Mouse (Mus musculus) B cell, adult 2 months (primary cell): ENCODE measurements around the gene Clic1.
A peak's percentile ranks its signal among the peaks of the same experiment; 100 is the strongest.

Experiments used
- DNase-seq, 2 experiments: peaks; one replicate each; pipeline ENCODE4 v3.0.0; 2022

Clic1 gene

DNA sequence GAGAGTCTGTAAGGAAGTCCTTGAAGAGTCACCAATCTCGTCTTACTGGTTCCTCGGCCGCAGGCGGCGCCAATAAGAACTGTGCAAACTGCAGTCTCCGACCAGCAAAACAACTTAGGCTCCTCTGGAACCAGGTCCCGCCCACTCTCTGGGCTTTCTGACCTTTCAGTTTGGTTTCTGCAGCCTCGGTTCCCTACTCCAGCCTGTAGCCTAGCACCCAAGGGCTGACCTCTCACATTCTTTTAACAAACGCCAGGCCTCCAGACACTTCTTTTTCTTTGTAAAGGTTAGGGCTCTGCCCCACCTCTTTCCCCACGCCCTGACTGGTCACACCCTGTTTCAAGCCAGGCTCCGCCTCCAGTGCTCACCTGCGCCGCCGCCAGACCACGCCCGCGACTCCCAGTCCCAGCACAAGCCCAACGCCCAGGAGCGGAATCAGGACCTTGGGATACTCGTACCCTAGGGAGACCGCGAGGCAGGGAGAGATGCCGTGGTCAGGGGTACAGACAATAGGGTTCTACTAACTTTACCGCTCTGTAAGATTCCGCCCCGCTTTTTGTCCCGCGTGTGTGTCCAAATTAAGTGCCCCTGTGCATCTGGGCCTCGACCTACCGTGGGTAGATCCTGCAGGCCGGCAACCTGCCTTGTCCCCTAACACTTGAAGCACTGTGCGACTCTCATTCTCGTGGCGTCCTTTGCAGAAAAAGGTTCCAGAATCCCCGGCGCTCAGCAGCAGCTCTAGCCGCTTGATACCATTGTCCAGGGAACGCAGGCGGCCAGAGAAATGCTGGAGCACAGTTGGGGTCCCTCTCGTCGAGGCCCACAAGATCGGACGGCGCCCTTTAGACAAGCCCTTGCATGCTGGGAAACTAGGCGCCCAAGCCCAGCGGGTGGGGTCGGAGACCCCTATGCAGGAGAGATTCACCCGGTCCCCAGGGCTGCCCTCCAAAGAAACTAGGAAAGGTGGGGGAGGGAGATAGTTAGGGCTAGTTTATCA lies 15.5 kb downstream of the Clic1 start, which contains the start of gene Ly6g6c:
Ly6g6c (plus strand) TSS at position 438 of the 997 bp plus-strand sequence.
- peak; percentile 35 to 38 for DNase-seq

DNA sequence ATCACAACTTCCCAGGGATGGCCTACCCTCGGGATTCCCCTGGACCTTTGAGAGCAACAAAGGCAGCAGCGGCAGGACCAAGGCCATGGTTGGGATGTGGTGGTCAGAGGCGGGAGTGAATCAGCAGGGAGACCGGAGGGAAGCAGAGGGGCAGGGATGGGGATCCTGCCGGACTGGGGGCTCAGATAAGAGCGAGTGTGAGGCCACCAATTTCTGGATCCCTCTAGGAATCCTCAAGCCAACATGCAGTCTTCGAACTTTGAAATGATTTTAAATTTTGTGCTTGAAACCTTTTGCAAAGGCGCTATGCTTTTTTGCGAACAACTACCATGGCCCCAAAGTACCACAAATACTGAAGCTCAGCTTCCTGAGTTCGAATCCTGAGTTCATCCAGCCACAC lies 16.3 kb downstream of the Clic1 start, which contains the start of gene Mpig6b:
Mpig6b (minus strand) TSS at position 101 of the 400 bp plus-strand sequence.
- no peak for DNase-seq

DNA sequence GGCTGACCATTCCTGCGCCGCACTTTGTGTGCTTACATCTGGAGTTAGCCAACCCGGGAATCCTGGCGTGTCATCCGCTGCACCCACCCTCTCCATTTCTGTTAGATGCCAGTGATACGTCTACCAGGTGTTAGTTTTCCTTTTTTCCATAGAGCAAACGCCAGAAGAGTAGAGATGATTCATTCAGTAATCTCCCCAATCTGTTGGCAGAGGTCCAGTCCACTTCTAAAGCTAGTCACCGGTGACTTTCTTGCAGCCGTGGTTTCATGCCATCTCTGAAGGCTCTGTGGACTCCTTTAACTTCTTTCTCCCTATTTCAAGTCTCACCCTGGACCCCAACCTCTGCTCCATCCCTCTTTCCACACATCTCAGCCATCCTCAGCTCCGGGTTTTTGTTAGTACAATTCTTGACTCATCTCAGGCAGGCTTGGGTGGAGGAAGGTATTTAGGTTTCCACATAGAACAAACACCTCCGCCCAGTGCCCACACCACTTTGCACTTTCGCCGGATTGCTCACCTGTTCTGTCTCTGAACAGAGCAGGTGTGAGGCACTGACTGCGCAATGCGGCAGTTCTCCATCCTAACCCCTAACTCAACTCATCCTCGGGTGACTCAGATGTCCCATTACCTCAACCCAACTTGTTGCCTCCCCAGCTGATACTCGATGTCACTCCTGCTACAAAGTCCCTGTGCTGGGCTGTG lies 18.6 kb downstream of the Clic1 start:
- DNase-seq, result no peak

DNA sequence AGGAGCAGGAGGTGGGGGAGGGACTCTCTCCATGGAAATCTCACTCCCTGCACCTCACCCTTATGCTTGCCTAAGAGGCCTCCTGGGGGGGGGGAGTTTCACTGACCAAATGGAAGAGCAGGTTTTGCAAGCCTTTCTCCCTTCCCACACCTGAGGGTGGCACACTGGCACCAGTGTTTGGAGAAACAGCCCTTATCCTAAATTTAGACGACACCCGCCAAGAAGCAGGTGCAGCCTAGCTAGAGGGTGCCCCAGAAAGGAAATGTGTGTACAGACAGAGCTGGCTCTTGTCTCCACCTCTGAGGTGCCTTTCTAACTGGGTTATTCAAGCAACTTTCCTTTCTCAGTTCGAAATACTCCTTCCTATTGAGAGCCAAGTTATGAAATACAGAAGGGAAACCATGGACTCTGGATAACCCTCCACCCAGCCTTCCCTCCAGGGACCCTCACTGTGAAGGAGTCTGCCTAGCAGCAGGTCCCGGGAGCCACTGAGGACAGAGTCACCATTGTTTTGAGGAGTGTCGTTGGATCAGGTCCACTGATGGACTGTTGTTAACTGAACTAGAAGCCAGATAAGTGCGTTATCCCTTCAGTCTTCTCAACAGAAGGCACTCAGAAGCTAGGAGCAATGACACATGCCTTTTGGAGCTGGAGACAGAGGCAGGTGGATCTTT lies 20.9 kb downstream of the Clic1 start:
- no peak for DNase-seq

DNA sequence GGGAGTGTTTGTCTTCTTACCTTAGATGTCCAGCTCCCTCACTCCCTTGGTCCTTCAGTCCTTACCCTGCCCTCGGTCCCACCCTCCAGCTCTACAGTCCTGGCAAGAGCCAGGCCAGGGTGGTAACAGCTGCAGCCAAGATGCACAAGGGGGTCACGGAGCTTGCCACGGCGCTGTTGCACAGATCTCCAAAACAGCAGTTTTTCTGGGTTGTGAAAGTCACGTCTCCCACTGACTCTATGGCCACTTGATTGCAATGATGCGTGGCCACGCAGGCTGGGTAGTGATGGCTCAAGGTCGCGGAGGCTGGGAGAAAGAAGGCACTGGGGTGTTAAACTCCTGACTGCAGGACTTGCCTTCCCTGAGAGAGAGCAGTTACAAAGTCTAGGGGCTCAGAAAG lies 21.7 kb downstream of the Clic1 start:
- DNase-seq, result no peak

DNA sequence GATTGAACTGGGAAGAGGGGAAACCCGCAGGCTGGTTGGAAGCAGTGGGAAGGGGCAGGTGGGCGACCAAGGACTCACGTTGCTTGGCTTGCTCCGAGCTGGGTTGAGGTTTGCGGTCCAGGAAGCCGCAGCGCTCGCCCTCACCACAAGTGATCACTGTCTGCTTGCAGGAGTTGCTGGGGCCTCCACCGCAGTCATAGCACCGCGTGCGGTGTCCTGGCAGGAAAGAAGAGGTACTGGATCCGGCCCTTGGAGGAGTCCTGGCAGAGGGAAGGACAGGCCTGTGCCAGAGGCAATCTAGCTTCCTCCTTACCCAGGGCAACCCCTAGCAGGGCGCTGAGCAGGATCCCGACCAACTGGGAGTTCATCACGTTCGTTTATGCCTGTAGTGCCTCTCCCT lies 24.3 kb downstream of the Clic1 start:
- DNase-seq, result no peak

DNA sequence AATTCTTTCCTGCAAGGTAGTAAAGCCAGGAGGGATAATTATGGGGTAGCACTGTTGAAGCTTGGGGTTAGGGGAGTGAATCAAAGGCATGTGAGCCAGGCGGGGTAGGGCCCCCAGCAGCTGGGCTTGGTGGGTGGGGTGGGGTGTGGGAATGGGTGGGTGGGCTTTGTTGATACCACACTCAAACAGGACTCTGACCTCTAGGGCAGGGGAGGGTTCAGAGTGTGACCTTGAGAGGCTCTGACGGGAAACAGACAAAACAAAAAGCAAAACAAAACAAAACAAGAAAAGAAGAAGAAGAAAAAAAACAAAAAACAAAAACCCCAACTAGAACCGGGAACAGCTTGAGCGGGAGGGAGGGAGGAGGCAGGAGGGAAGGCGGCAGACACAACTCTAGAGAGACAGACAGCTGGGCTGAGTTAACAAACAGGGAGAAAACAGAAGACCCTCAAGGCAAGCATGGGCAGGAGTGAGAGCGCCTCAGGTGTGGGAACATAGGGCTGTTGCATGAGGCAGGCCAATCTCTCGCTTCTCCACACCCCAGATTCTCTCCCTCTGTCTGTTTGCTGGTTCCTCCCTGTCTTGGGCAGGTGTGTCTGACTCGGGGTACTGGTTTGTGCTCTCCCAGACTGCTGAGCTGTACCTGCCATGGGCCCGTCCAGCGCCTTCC lies 26.9 kb downstream of the Clic1 start, which contains the start of gene Ly6g6e:
Ly6g6e (plus strand) TSS at position 396 of the 670 bp plus-strand sequence.
- no peak for DNase-seq

DNA sequence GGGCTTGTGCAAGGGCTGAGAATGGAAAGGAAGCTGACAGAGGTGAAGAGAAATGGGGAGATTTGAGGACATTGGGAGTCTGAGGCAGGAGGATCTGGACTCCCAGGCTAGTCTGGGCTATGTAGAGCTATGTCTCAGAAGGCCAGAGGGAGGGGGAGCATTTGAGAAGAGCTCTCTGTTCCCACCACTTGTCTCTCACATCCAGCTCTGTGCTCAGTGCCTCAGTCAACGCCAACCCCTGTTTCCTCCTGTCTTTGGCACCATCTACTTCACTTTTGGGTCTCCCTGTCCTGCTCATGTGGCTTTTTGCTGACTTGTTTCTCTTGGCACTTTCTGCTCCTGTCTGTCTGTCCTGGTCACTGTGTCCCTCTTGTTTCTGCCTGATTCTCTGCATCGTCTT lies 27.5 kb downstream of the Clic1 start:
- no peak for DNase-seq

DNA sequence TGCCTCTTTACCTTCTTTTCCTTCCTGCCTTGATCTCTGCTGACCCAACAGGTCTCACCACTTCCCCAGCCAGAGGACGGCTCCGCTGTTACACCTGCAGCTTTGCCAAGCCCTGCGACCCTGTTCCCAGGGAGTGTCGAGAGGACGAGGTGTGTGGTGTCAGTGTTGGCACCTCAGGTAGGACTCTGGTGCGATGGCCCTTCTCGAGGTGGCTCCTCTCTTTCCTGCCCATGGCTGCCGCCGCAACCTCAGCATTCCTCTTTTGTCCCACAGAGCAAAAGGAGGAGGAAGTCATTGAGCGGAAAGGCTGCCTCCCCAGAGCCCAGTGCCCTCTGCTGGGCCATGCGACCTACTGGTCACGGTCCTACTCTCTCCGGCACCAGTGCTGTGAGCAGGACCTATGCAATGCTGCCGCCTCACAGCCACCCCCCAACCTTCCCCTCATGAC lies 28.0 kb downstream of the Clic1 start, which contains the start of gene Ly6g6d:
Ly6g6d (minus strand) TSS at position 280 of the 448 bp plus-strand sequence.
- DNase-seq, result peak in 1 of 2 experiments; percentile 19

DNA sequence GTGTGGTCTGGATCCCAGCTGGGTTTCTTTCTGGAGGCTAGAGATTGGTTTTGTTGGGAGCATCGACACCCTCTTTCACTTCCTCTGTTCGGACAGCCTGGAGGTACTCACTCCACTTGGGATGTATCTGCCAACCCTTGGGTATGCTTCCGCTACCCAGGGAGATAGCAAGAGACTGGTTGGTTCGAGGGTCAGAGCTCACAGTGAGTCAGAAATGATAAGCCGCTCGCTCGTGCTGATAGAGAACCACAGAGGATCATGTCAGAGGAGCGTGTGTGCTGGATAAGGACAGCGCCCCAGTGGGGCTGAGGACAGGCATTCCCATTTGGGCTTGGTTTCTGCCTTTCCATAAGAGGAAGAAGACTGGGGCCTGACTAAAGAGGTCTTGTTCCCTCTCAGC lies 30.0 kb downstream of the Clic1 start:
- no peak for DNase-seq

DNA sequence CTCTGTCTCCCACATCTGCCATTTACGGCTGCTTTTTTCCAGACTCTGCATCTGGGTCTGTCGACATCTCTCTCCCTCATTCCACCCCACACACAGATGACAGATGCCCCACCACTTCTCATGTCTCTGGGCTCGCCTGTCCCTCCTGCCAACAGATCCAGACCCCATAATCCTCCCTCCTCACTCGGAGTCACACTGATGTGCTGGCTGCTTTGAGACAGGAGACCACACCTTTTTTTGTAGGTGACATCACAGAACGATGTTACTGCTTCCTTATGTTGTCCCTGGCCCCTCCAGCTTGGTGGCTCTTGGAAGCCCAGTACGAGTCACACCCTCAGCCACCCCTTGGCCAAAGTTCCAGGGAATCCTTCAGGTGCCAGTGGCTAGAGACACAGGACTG lies 30.5 kb downstream of the Clic1 start:
- no peak for DNase-seq

DNA sequence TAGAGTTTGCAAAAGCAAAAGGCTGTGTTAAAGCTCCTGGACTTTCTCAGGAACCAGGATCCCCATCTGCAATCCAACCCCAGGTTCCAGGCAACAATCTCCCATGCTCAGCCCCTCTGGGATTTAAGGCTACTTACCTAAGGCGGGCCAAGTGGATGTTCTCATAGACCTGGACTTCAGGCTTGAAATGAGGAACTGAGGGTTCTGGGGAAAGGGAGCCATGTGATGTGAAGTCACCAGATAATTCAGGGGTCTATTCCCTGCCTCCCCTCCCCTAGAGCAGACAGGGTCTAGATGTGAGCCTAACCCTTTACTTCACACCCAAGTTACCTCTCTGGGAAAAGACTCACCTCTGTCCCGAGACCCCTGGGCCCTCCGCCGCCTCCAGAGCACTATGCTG lies 30.9 kb downstream of the Clic1 start:
- DNase-seq, result no peak

DNA sequence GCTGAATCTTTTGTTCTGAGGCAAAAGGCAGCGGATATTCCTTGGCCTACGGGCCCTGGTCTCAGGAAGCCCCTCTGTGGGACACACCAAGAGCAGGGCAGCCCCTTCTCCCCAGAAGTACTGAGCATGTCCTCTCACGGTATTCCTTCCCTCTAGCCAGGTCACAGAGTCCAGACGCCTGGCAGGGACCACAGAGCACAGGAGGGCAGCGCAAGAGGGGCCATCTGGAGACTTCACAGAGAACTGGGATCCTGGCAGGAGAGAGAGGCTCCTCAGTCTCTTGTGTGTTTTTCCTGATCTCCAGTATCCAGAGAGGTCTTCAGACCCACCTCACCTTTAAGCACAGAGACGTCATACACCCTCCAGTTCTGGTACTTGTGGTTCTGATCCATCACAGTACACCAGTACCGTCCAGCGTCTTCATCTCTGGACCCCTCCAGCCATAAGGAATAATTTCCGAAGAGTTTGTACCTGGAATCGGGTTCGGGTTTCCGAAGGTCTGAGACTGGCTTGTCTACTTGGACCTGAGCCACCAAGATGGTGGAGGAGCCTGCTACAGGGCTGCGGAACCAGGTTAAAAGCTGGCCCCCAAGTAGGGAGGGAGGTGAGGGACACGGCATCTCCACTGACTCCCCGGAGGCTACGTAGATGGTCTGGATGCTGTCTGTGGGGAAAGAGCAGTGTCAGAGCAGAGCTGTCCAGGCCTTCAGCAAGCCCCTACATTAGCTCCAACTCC lies 33.2 kb downstream of the Clic1 start:
- DNase-seq, result no peak

DNA sequence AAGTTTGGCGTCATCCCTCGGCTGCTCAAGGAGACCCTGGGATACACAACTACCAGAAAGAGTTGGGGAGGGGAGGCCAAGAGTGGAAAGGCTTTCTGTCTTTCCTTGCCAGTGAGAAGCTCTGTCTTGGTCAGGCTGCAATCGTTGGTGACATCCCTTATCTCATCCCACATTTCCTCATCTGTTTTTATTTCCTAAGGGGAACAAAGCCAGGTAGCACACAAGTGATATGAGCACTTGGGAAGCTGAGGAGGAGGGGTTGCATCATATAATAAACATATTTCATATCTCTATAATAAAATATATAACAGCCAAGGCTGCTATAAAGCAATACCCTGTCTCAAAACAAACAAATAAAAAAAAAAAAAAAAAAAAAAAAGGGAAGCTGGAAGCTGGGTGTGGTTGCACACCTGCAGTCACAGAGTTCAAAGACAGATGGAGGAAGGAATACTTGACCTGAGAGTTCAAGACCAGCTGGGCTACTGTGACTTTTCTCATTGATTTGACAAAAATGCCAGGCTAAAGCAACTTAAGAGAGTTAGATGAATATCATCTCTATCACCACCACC lies 34.2 kb downstream of the Clic1 start:
- DNase-seq, result no peak

DNA sequence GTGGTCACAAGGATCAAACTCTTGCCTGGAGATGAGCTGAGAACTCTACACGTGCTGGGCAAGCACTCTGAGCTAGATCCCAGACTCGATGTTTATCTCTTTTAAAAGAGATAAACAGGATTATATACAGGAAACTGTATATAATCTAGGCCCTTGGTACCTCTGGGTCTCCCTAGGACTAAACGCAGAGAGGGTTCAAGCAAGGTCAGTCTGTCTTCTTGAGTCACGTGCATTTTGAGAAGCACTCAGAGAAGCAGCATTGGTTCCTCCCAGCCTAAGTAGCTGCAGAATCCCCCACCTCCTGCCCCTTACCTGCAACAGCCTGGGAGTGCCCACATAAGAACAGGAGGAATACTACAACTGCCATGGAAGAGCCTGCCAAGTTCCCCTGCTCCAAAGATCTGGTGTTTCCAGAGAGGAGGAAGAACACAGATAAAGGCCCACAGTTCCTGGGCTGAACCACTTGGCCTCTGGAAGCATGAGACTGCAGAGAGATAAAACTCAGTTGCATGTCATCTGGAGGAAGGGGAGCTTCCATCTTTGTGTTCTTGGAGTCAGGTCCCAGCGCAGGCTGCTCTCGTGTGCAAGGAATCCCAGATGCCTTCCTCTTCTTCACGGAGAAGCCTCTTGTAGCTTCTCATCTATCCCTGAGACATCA lies 35.6 kb downstream of the Clic1 start, which contains the start of gene Ly6g6f:
Ly6g6f (minus strand) TSS at position 403 of the 658 bp plus-strand sequence.
- DNase-seq, result no peak

DNA sequence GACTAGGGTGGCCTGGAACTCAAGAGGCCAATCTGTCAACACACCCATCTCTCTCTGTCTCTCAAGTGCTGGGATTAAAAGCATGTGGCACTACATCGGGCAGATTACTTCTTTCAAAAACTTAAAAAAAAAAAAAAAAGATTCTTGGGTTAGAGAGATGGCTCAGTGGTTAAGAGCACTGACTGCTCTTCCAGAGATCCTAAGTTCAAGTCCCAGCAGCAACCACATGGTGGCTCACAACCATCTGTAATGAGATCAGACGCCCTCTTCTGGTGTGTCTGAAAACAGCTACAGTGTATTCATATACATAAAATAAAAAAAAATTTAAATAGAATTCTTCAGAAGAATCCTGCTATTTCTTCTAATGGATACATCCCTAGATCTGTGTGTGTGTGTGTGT lies 38.4 kb downstream of the Clic1 start:
- DNase-seq, result peak; percentile 41 to 45

DNA sequence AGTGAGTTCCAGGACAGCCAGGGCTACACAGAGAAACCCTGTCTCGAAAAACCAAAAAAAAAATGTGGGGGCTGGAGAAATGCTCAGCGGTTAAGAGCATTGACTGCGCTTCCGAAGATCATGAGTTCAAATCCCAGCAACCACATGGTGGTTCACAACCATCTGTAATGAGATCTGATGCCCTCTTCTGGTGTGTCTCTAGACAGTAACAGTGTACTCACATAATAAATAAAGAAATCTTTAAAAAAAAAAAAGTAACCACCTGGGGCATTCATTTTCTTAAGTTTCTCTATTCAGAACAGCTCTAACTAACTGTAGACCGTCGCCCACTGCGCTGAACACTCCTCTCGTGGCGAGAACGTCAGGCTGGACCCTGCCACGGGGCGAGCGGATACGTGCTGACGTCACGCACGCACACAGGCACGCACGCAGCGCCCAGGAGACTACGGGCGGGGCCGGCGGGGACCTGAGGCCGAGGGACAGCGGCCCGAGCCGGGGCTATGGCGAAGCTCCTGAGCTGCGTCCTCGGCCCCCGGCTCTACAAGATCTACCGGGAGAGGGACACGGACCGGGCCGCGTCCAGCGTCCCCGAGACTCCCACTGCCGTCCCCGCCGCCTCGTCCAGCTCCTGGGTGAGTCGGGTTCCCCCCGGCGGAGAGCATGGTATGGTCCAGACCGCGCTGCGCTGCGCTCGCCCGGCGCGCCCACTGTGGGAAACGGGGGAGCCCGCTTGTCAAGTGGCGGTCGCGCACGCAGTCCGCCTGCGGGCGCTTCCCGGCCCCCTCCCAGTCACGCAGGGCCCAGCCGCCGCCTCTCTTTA lies 39.3 kb downstream of the Clic1 start, which contains the start of gene Abhd16a:
Abhd16a (plus strand) TSS at position 439 of the 820 bp plus-strand sequence.
- peak; percentile 95 for DNase-seq

DNA sequence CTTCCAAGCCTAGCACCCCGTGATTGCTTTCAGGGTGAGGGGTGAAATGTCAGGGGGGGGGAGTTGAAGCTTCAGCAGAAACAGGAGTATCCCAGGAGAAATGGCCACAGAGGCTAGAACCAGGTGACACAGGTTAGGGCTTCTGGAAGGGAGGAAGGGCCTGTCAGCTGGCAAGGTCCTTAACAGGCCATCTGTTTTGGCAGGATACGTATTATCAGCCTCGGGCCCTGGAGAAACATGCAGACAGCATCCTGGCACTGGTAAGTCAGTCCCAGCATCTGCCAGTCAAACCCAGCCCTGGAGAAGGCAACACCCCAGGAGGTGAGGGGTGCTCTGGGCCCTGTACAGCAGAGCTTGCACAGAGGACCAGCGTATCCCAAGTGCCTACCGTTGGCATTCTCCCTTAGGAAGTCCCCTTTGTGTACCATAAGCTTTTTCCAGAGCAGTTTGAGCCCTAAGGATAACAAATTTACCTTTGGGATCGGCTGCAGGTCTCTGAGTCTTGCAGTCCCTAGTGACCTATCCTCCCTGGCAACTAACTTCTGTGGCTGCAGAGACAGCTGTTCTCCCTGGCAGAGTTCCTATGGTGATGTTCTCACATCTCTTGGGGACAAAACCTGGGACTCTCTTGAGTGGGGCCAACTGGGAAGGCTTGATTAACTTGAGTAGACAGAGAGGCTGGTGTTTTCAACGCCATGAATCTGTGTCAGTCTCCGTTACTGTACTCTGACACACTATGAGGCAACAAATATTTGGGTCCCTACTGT lies 40.6 kb downstream of the Clic1 start:
- no peak for DNase-seq
